Mouse (Mus musculus) testis, adult 2 months (tissue): ENCODE data around the gene Nudt8.

ENCODE experiments used
- CTCF ChIP-seq: fragments of 200-500 bp; IDR thresholded peaks from 2 replicates; pipeline ENCODE4 v1.5.1; 2012; ENCODE audit warnings: low read depth, mild to moderate bottlenecking, inconsistent platforms, low read length, moderate library complexity; ENCODE audit not compliant: control insufficient read depth, insufficient read depth, insufficient replicate concordance
- POLR2A ChIP-seq: fragments of 200-500 bp; IDR thresholded peaks from 2 replicates; pipeline ENCODE4 v1.6.1; 2012; ENCODE audit warnings: low read depth, mild to moderate bottlenecking, inconsistent platforms, low read length, moderate library complexity; ENCODE audit not compliant: control insufficient read depth

- TF ChIP-seq CTCF, result peak; percentile 59; the same call in 1 of the 2 replicates
- TF ChIP-seq POLR2A, result no peak
Observed at GRCm38 (mm10) chr19:4047859-4048258, 47.5 kb downstream of the Nudt8 start.
